In the genomic region with DNA sequence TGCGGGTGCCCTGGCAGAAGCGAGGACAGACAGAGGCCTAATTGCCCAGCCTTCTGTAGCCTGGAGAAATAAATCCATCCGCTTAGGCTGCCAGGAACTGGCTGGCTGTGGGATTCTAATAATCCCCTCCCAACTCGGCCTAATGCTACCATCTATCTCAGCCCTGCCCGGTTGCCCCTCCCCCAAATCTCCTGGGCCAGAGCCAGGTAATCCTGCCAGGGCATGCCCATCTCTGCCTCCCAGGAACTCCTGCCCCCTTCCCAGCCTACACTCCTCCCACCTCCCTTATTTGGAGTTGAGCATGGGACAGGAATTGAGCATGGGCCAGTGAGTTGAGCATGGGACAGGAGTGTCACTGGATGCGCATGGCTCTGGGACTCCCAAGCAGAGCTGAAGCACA, we compare ENCODE assay signal across 15 mouse cellular contexts. TPM values are rescaled to one million over a fixed set of nuclear protein-coding genes. Genes with fewer than 3 reads are reported as not detected.
DNase-seq lines count a peak whose midpoint lies in the region; ATAC-seq lines count a peak whose summit lies in the region.
"Had no signal": no experiment of that assay in that cellular context is flagged by ENCODE, and none has a peak within 500 bp of the region (broad histone marks: within the 10 kb centered on the region; RNA-seq: fewer than 3 reads in every experiment).

No protein-coding gene starts in this region.

- peak; percentile 29 to 41 for DNase-seq in layer of hippocampus, postnatal 14 days (ENCODE audit: low spot score in 2 of 2)
- no peak for DNase-seq in layer of hippocampus, adult 9-10 months (ENCODE audit: low spot score)
- peak; percentile 64 for DNase-seq in MN1 (ENCODE audit: low spot score)
- DNase-seq in embryonic facial prominence, embryonic 14.5 days (ENCODE audit: low spot score) = peak; percentile 68
- no peak for DNase-seq in urinary bladder, postnatal 4 days (ENCODE audit: low spot score in 2 of 2)
- no peak for DNase-seq in embryo, embryonic 9.5 days (ENCODE audit: extremely low spot score)
- DNase-seq: adrenal gland, postnatal 10 days; cerebellum, adult 9-11 months; kidney, adult 2 months; thymus, postnatal 25 days had no signal

- no peaks in the 10 kb centered on the region for H3K9me3 ChIP-seq in embryonic facial prominence, embryonic 14.5 days (ENCODE audit: control insufficient read depth, low read length)
- H3K9me3 ChIP-seq in neural tube, embryonic 14.5 days (ENCODE audit: control insufficient read depth, low read length) = no peaks in the 10 kb centered on the region
- H3K9me3 ChIP-seq: G1E had no signal

- no peak overlapping the region for H3K4me3 ChIP-seq in embryonic facial prominence, embryonic 14.5 days (ENCODE audit: low read depth, low read length)
- H3K4me3 ChIP-seq in neural tube, embryonic 14.5 days (ENCODE audit: low read depth, low read length) = no peak overlapping the region

- peaks cover 14% of the 10 kb centered on the region for H3K4me1 ChIP-seq in embryonic facial prominence, embryonic 14.5 days (ENCODE audit: control insufficient read depth, insufficient read depth, low read length)
- peaks cover 14% of the 10 kb centered on the region for H3K4me1 ChIP-seq in neural tube, embryonic 14.5 days (ENCODE audit: control insufficient read depth, insufficient read depth, low read length)

- H3K36me3 ChIP-seq in embryonic facial prominence, embryonic 14.5 days (ENCODE audit: control insufficient read depth, insufficient read depth, low read length) = no peaks in the 10 kb centered on the region
- no peaks in the 10 kb centered on the region for H3K36me3 ChIP-seq in neural tube, embryonic 14.5 days (ENCODE audit: control insufficient read depth, insufficient read depth, low read length)
- H3K36me3 ChIP-seq: G1E had no signal

- WGBS in embryonic facial prominence, embryonic 14.5 days = 61% methylated on average over 6 of the region's 6 CpGs
- 23% methylated on average over 6 of the region's 6 CpGs for WGBS in neural tube, embryonic 14.5 days

- no peak overlapping the region for H3K9ac ChIP-seq in embryonic facial prominence, embryonic 14.5 days (ENCODE audit: low read depth, low read length)
- H3K9ac ChIP-seq in neural tube, embryonic 14.5 days (replicated peaks; ENCODE audit: low read depth, low read length) = no peak overlapping the region
- H3K9ac ChIP-seq: liver, embryonic 14.5 days had no signal

- H3K27me3 ChIP-seq in embryonic facial prominence, embryonic 14.5 days (replicated peaks; ENCODE audit: control insufficient read depth, insufficient read depth, low read length) = no peaks in the 10 kb centered on the region
- no peaks in the 10 kb centered on the region for H3K27me3 ChIP-seq in neural tube, embryonic 14.5 days (ENCODE audit: control insufficient read depth, insufficient read depth, low read length)

- peak; percentile 56 for ATAC-seq in embryonic facial prominence, embryonic 14.5 days (ENCODE audit: low read depth)
- peak; percentile 25; the same call in 1 of the 2 replicates for ATAC-seq in neural tube, embryonic 14.5 days (ENCODE audit: low read depth)
- ATAC-seq in cerebellum, adult (ENCODE audit: insufficient number of reproducible peaks, low FRiP score, low TSS enrichment) = no peak

- 0 out of 2 replicates have a peak overlapping the region, but pooled peaks have one; percentile 2 for H3K27ac ChIP-seq in embryonic facial prominence, embryonic 14.5 days (replicated peaks; ENCODE audit: low read depth, low read length)
- H3K27ac ChIP-seq in neural tube, embryonic 14.5 days (ENCODE audit: low read depth, low read length) = no peak overlapping the region
- H3K27ac ChIP-seq: liver, embryonic 14.5 days had no signal

- H3K4me2 ChIP-seq in embryonic facial prominence, embryonic 14.5 days (ENCODE audit: low read depth, low read length) = no peak overlapping the region
- H3K4me2 ChIP-seq in neural tube, embryonic 14.5 days (ENCODE audit: low read depth, low read length) = no peak overlapping the region

RNA-seq across cellular contexts. Expression of a gene that starts 36.0 kb away (rescaled TPM):
- total RNA-seq in layer of hippocampus, postnatal 14 days (2021) = 1 to 10 TPM; 4.4 to 4.9 TPM
- polyA plus RNA-seq in embryonic facial prominence, embryonic 14.5 days (2014; fragmentation: Nextera tagmentation; extraction: Ambion mirVana) = 0.74 and 1.3 TPM in 2 replicates
- polyA plus RNA-seq in neural tube, embryonic 14.5 days (2014; fragmentation: Nextera tagmentation; extraction: Ambion mirVana) = 2.4 and 4.8 TPM in 2 replicates
- total RNA-seq: G1E; monocyte, adult 5-6 weeks had no signal
- polyA plus RNA-seq: G1E had no signal

RNA-seq across cellular contexts. Expression of a gene that starts 48.6 kb away (rescaled TPM):
- 10 to 100 TPM; 30.0 to 31.6 TPM for total RNA-seq in layer of hippocampus, postnatal 14 days (2021)
- 15.0 and 17.5 TPM in 2 replicates for polyA plus RNA-seq in embryonic facial prominence, embryonic 14.5 days (2014; fragmentation: Nextera tagmentation; extraction: Ambion mirVana)
- 38.1 and 47.9 TPM in 2 replicates for polyA plus RNA-seq in neural tube, embryonic 14.5 days (2014; fragmentation: Nextera tagmentation; extraction: Ambion mirVana)

RNA-seq across cellular contexts. Expression of a gene that starts 53.8 kb away (rescaled TPM):
- 100 to 1,000 TPM; 245 to 264 TPM for total RNA-seq in layer of hippocampus, postnatal 14 days (2021)
- 876 and 912 TPM in 2 replicates for polyA plus RNA-seq in embryonic facial prominence, embryonic 14.5 days (2014; fragmentation: Nextera tagmentation; extraction: Ambion mirVana)
- polyA plus RNA-seq in neural tube, embryonic 14.5 days (2014; fragmentation: Nextera tagmentation; extraction: Ambion mirVana) = 408 and 464 TPM in 2 replicates

Comparison
In these comparisons a context has a peak if more than half of its experiments do, and no peak if none do; other contexts are left out.
1. DNase-seq: peak in layer of hippocampus, postnatal 14 days (2 of 2), MN1 (single experiment) and embryonic facial prominence, embryonic 14.5 days (single experiment); none in layer of hippocampus, adult 9-10 months (single experiment), urinary bladder, postnatal 4 days (0 of 2) and embryo, embryonic 9.5 days (single experiment).